Mouse (Mus musculus) ES-Bruce4 (cell line): ENCODE results near the gene A2ml1. TPM values are rescaled to one million over a fixed set of nuclear protein-coding genes. Genes with fewer than 3 reads are reported as not detected.

Source experiments
- H3K27ac ChIP-seq: 2 replicates; pipeline ENCODE4 v1.5.1; 2012; ENCODE audit warnings: low read length, inconsistent platforms; ENCODE audit not compliant: insufficient read depth
- H3K27me3 ChIP-seq: 2 replicates; pipeline ENCODE4 v1.6.1; 2012; ENCODE audit warnings: mild to moderate bottlenecking, low read length, inconsistent platforms; ENCODE audit not compliant: control insufficient read depth, poor library complexity, insufficient read depth, severe bottlenecking
- H3K36me3 ChIP-seq: 2 replicates; pipeline ENCODE4 v1.6.1; 2012; ENCODE audit warnings: inconsistent platforms, mild to moderate bottlenecking, low read length, moderate library complexity; ENCODE audit not compliant: control insufficient read depth, poor library complexity, insufficient read depth, severe bottlenecking
- H3K4me1 ChIP-seq: one replicate; pipeline ENCODE4 v1.8.1; 2011; ENCODE audit warnings: low read length; ENCODE audit not compliant: control insufficient read depth, insufficient read depth
- H3K4me3 ChIP-seq: 2 replicates; pipeline ENCODE4 v1.5.1; 2011; ENCODE audit warnings: low read depth, mild to moderate bottlenecking, low read length
- H3K9ac ChIP-seq: 2 replicates; pipeline ENCODE4 v1.6.1; 2012; ENCODE audit warnings: low read depth, mild to moderate bottlenecking, inconsistent platforms; ENCODE audit not compliant: poor library complexity, severe bottlenecking
- H3K9me3 ChIP-seq: replicated peaks from 2 replicates; pipeline ENCODE4 v1.6.1; 2012; ENCODE audit warnings: mild to moderate bottlenecking, low read length, inconsistent platforms; ENCODE audit not compliant: control insufficient read depth, poor library complexity, insufficient read depth, severe bottlenecking
- CTCF ChIP-seq: IDR thresholded peaks from one replicate; pipeline ENCODE4 v1.8.1; 2011; ENCODE audit warnings: low read depth, low read length
- EP300 ChIP-seq: IDR thresholded peaks from 2 replicates; pipeline ENCODE4 v1.6.1; 2011; ENCODE audit warnings: low read depth, low read length; ENCODE audit not compliant: insufficient read depth
- POLR2A ChIP-seq: IDR thresholded peaks from one replicate; pipeline ENCODE4 v1.8.1; 2011; ENCODE audit warnings: low read length; ENCODE audit not compliant: insufficient read depth
- polyA plus RNA-seq: library from polyadenylated mRNA; stranded (reverse); fragments of >200 nt; gene quantifications from 2 replicates; pipeline ENCODE4 v1.2.4, GENCODE M21; 2011; ENCODE audit warnings: low read depth; ENCODE audit not compliant: missing spikeins, insufficient read depth, insufficient read length

Gene A2ml1
- polyA plus RNA-seq, 1 experiment = not detected

GRCm38 (mm10) chr6:128597121-128597522 lies 15.7 kb upstream of the A2ml1 start:
- H3K4me1 ChIP-seq = no peaks in the 10 kb centered on the region
- H3K27ac ChIP-seq = no peak overlapping the region
- no peak overlapping the region for H3K9ac ChIP-seq
- TF ChIP-seq CTCF (no peak), EP300 (no peak), POLR2A (no peak)
- no peaks in the 10 kb centered on the region for H3K27me3 ChIP-seq
- no peaks in the 10 kb centered on the region for H3K36me3 ChIP-seq
- H3K9me3 ChIP-seq = no peaks in the 10 kb centered on the region
- H3K4me3 ChIP-seq = no peak overlapping the region

GRCm38 (mm10) chr6:128594651-128595050 lies 13.2 kb upstream of the A2ml1 start:
- no peaks in the 10 kb centered on the region for H3K9me3 ChIP-seq
- no peak overlapping the region for H3K9ac ChIP-seq
- H3K4me1 ChIP-seq = no peaks in the 10 kb centered on the region
- no peaks in the 10 kb centered on the region for H3K36me3 ChIP-seq
- no peaks in the 10 kb centered on the region for H3K27me3 ChIP-seq
- no peak overlapping the region for H3K27ac ChIP-seq
- no peak for TF ChIP-seq POLR2A
- TF ChIP-seq EP300 = no peak
- no peak for TF ChIP-seq CTCF
- H3K4me3 ChIP-seq = no peak overlapping the region

- Histone ChIP-seq H3K9ac (no peak overlapping the region), H3K9me3 (no peaks in the 10 kb centered on the region), H3K4me1 (no peaks in the 10 kb centered on the region), H3K36me3 (no peaks in the 10 kb centered on the region), H3K27ac (no peak overlapping the region), H3K27me3 (no peaks in the 10 kb centered on the region), H3K4me3 (no peak overlapping the region)
- TF ChIP-seq CTCF (no peak), EP300 (no peak), POLR2A (no peak)
Measured at GRCm38 (mm10) chr6:128589426-128589825, 8.0 kb upstream of the A2ml1 start.

- Histone ChIP-seq H3K9ac (no peak overlapping the region), H3K36me3 (no peaks in the 10 kb centered on the region), H3K4me1 (no peaks in the 10 kb centered on the region), H3K27me3 (no peaks in the 10 kb centered on the region), H3K4me3 (no peak overlapping the region), H3K9me3 (no peaks in the 10 kb centered on the region), H3K27ac (no peak overlapping the region)
- TF ChIP-seq CTCF = no peak
Measured at GRCm38 (mm10) chr6:128587619-128588018, 6.2 kb upstream of the A2ml1 start.

- no peak for TF ChIP-seq POLR2A
- TF ChIP-seq CTCF = no peak
- no peak for TF ChIP-seq EP300
Measured at GRCm38 (mm10) chr6:128585642-128586245, 4.3 kb upstream of the A2ml1 start.

GRCm38 (mm10) chr6:128584070-128584660 lies 2.8 kb upstream of the A2ml1 start:
- Histone ChIP-seq H3K27ac (no peak overlapping the region), H3K4me1 (no peaks in the 10 kb centered on the region), H3K9me3 (no peaks in the 10 kb centered on the region), H3K9ac (no peak overlapping the region), H3K36me3 (no peaks in the 10 kb centered on the region), H3K4me3 (no peak overlapping the region), H3K27me3 (no peaks in the 10 kb centered on the region)
- no peak for TF ChIP-seq POLR2A
- TF ChIP-seq CTCF = peak; percentile 56
- TF ChIP-seq EP300 = no peak

More at GRCm38 (mm10) chr6:128585642-128586245, 4.3 kb upstream of the A2ml1 start:
- Histone ChIP-seq H3K27me3 (no peaks in the 10 kb centered on the region), H3K4me1 (no peaks in the 10 kb centered on the region), H3K9me3 (no peaks in the 10 kb centered on the region), H3K27ac (no peak overlapping the region), H3K36me3 (no peaks in the 10 kb centered on the region), H3K9ac (no peak overlapping the region), H3K4me3 (no peak overlapping the region)
